Mouse (Mus musculus): ENCODE data around the gene Lrrc56.

Lrrc56 gene

DNA sequence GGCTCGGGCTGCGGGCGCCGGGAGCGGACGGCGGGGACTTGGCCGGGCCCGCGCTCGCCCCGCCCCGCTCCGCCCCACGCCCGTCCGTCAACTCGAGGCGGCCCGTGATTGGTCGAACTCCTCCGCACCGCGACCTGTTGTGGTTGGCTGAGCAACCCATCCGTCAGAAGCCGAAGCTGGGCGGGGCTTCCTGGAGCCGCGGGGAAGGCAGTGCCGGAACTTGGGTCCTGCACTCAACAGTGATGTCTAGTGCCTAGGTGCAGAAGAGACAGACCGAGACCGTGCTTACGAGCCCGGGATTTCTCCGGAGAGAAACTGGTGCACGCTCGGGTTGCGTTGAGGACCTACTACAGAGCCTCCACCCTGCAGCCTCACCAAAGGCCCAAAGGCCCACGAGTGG lies at the start of gene Lrrc56, which contains the start of gene Hras:
Lrrc56 (plus strand) TSS at position 210 of the 400 bp plus-strand sequence.
Hras (minus strand) TSS at position 58 of the 400 bp plus-strand sequence.
- DNase-seq (ENCODE audit: low read depth, low spot score) = peak; percentile 94

DNA sequence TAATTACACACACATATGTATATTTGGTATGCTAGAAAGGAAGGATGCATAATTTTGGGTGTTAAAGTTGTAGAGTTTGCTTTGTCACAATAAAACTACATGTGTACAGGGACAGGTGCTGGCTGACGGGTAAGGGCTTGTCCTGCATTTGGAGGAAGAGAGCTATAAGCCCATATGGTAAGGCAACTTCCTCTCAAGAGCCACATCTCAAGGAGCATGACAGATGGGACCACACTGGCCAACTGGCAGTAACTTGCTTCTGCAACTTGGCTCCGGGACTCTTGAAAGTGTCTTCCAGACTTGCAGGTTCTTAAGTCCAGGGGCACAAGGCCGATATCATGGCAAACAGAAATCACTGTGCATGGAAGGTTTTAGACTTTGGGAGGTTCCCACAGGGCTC lies 49.3 kb upstream of the Lrrc56 start:
- no peak for DNase-seq (ENCODE audit: low read depth, low spot score)

DNA sequence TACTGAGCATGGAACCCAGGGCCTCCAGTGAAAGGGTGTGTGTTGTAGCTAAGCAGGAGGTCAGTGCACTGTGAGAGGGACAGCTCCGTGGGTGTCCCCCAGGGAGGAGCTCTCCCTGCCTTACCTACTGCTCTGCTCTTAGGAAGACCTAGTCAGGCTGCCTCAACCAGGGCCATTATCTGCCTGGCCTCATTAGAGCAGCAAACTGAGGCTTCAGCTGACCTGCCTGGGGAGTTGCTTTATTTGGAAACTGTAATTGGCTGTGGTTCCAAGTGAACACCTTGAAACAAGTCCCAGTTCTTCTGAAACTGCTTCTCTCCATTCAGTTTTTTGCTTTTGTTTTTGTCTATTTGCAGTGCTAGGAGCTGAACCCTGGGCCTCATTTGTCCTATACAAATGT lies 48.6 kb upstream of the Lrrc56 start:
- no peak for DNase-seq (ENCODE audit: low read depth, low spot score)

DNA sequence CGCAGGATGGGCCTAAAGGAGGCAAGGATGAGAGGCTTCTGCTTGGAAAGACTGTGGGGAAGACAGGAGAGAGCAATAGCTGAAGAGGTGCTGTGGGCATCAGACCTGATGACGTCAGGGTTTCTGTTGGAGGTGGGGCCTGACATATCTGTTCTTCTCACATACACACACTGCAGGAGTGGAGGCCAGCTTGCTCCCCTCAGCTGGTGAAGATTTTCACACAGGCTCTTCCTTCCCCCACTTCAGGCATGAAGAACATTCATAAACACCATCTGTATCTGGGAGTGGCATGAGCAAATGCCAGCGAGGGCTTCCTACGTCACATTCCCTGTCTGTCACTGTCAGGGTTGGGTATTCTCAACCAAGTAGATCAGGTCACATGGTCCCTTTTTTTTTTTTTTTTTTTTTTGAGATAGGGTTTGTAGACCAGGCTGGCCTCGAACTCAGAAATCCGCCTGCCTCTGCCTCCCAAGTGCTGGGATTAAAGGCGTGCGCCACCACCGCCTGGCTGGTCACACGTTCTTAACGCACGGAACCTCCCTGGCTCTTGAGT lies 47.8 kb upstream of the Lrrc56 start:
- no peak for DNase-seq (ENCODE audit: low read depth, low spot score)

DNA sequence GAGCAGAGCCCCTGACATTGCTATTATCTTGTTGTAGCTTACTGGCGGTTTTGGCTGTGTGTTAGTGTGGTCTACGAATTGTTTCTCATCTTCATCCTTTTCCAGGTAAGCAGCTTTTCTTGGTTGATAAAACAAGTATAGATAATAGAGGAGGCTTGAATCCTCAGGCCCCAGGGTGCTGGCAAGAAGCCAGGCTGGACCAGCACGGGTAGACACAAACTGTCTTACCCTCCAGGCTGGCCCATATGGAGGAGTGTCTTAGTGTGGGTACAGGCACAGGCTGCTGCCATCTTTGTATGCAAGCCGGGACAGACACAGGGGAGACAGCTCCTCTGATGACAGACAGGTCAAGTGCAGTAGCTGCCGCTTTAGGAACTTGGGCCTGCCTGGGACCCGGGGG lies 46.9 kb upstream of the Lrrc56 start:
- DNase-seq (ENCODE audit: low read depth, low spot score) = no peak

DNA sequence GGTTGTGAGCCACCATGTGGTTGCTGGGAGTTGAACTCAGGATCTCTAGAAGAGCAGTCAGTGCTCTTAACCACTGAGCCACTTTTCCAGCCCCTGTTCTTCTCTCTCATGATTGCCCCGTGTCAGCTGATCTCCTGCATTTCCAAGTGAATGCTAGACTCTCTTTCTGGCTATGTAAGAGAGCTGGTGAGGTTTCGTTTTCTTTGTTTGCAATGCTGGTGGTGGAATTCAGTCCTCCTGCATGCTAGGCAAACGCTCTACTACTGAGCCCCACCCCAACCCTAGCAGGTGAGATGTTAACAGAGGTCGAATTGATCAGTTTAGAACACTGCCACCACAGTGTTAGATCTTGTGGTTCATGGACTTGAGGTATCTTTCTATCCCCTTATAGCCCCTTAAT lies 45.3 kb upstream of the Lrrc56 start:
- no peak for DNase-seq (ENCODE audit: low read depth, low spot score)

DNA sequence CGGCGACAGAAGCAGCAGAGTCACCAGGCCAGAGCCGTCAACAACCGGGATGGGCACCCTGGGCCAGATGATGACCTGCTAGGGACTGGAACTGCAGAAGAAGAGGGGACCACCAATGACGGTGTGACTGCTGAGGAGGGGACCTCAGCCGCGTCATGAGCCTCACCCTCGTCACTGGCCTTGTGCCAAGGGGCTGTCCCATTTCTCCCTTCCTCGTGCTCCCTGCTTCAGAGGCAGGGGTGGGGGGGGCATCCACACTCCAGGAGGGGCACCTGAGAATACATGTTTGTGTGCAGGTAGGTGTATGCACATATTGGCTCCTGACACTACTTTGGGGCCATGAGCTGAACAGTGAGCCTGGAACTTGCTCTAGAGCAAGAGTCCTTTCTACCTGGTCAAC lies 38.6 kb upstream of the Lrrc56 start:
- no peak for DNase-seq (ENCODE audit: low read depth, low spot score)

DNA sequence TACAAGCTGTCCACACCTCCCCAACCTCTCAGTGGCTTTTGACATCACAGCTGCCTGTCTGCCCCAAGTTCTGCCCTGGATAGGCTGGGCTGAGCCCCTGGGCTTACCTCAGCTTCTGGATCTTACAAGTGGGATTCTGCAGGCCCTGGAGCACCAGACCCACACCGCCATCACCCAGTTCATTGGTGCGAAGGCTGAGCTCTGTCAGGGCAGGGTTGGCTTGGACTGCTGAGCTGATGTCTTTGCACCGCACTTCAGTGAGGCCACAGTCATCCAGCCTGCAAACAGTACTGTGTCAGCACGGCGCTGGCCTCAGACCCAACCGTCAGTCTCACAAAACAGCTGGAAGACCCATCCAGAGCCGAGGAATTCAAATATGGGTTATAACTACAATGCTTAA lies 29.6 kb upstream of the Lrrc56 start:
- no peak for DNase-seq (ENCODE audit: low read depth, low spot score)

DNA sequence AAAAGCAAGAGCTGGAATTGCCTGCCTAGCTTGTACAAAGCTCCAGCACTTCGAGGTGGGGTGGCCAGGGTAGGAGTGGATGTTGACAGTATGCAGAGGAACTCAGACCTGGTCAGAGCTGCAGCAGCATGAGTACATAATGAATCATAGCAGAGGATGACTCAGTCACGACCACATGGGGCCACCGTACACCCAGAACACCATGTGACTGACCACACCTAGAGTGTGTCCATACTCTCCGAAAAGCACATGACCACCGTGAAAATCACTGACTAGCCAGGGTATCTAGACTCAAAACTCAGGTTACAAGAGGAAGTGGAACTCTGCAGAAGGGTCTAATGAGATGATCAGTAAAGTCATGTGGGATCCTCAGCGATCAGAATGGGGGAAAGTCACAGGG lies 29.1 kb upstream of the Lrrc56 start:
- DNase-seq (ENCODE audit: low read depth, low spot score) = peak; percentile 95

DNA sequence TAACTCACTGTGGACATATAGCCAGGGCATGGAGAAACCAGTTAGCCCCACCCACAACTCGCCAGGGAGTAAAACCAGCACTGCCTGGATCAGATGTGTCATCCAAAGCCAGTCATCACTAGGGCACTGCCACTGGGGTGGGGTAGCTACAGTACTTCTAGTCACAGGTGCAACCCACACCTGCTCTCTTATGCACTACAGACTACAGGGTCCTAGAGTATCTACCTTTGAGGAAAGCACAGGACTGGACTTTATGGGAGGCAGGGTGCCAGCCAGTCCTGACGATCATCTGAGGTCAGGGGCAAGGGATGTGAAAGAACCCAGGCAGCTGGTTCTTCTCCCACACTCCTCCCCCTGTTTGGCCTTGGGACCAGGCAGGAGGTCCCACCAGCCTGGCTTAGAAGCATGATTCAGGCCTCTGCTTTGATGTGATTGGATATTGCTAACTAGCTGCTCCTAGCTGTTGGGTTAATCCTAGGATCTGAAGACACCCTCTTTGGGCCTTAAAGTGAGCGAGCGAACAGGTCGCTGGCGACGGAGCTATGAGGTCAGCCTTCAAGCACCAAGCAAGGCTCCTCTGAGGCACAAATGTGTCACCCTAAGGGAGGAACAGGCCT lies 25.9 kb upstream of the Lrrc56 start:
- DNase-seq (ENCODE audit: low read depth, low spot score) = peak; percentile 85

DNA sequence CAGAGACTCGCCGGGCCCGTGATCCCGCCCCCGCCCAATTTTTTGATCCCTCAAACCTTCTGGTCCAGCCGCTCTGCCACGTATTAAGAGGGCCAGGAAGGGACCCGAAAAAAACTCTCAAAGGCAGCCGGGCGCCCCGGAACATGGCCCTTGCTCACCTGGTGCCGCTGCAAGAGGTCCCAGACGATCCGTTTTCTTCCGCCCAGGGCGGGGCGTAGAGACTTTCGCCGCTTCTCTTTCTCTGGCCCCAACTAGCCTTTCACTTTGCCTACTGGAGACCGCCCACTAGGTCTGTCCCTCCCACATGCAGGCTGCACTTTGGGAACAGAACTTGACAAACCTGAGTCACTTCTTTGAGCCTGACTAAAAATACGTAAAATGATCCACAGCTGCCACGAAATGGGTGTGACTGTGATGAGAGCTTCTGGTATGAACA lies 25.4 kb upstream of the Lrrc56 start:
- peak; percentile 95 for DNase-seq (ENCODE audit: low read depth, low spot score)

DNA sequence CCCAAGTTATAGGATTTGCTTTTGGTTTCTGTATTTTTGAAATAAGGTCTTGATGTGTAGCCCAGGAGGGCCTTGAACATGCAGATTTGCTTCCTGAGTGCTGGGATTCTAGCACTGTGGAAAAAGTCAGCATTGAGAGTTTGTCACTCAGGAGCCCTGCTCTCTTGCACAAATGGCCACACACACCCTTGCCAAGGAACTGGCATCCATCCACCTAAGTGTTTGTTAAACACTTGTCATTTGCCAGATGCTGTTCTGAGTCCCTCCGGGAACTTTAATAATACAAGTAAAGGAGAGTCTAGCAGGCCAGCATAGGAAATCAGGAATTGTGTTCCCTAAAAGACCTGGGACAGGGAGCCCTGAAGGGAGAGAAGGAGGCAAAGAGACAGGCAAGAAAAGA lies 24.7 kb upstream of the Lrrc56 start:
- DNase-seq (ENCODE audit: low read depth, low spot score) = peak; percentile 28

DNA sequence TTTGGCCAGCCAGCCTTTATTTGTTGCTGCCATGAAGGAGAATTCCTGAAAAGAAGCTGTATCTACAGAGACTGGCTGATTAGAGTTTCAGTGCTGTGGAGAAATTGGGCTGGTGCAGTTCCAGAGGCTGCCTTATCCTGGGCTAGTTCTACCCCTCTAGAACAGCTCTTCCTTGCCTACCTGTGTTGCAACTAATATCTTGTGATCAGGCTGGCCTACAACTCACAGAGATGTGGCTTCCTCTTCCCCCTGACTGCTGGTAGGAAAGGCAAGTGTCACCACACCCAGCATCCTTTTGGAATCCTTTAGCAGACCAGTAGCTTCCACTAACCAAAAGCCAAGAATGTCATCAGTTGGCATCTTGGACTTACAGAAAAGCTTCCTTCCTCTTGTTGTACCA lies 24.1 kb upstream of the Lrrc56 start:
- DNase-seq (ENCODE audit: low read depth, low spot score) = no peak

DNA sequence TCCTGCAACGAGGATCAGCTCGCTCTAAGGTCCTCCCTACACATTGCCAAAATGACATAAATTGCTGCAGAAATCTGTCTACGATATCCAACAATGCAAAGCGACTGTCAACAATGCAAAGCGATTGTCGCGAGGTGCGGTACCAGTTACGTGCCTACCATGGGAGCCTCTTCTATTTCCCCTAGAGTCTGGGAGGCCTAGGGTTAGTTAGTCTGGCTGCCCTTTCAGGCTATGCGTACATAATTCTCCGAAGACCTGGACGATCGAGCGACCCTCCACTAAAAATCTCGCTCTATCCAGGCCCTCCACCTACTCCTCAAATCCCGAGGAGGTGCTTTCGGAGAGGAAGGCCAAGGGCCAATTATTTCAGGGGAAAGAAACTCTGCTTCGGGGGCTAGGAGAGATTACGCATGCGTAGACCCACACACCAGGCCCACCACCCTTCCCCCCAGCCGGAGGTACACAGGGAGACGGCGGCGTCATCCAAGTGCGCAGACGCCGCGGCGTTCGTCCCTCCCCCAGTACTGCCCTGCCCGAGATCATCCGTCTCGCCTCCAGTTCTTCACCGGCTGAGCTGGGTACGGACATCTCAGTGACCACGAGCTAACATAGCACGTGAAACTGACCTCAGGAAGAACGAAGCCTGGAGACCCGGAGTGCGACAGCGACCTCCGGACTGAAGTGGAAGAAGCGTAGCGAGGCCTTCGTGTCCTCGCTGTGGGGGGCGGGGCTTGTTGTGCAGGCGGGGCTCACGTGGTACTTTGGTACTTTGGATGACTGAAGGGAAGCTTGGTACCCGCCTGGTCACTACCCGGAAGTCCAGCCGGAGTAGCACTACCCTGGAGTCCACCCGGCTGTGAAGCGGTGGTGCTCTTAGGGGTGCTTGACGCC lies 21.6 kb upstream of the Lrrc56 start, which contains the start of gene Rnh1:
Rnh1 (minus strand) TSS at position 742 of the 891 bp plus-strand sequence.
- DNase-seq (ENCODE audit: low read depth, low spot score) = peak; percentile 90

DNA sequence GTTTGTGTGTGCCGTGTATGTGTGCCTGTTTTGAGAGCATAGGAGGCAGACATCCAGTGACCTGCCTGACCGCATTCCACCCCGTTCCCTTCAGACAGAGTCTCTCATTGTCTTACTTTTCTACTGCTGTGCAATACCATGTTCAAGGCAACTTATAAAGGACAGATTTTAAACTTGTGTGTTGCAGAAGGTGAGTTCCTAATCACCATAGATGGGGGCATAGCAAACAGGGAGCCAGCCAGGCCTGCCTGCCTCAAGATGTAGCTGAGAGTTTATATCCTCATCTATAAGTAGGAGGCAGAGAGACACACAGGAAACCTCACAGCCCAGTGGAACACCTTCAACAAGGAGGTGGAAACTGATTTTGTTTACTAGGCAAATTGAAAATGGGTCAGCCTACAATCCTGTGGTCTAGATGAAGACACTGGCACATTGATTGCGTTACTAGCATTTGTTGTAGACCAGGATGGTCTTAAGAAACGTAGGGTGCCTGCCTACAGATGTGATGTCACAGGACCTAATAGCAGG lies 20.6 kb upstream of the Lrrc56 start:
- DNase-seq (ENCODE audit: low read depth, low spot score) = no peak

DNA sequence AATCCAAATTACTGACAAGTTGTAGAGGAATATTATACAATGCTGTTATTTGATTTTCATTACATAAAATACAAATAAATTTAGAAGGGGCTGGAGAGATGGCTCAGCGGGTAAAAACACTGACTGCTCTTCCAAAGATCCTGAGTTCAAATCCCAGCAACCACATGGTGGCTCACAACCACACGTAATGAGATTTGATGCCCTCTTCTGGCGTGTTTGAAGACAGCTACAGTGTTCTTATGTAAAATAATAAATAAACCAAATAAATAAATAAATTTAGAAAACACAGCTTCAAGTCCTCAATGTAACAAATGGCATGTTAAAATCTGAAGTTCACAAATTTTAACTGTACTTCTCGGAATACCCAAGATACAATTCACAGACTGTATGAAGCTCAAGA lies 18.9 kb upstream of the Lrrc56 start:
- peak; percentile 10 for DNase-seq (ENCODE audit: low read depth, low spot score)

DNA sequence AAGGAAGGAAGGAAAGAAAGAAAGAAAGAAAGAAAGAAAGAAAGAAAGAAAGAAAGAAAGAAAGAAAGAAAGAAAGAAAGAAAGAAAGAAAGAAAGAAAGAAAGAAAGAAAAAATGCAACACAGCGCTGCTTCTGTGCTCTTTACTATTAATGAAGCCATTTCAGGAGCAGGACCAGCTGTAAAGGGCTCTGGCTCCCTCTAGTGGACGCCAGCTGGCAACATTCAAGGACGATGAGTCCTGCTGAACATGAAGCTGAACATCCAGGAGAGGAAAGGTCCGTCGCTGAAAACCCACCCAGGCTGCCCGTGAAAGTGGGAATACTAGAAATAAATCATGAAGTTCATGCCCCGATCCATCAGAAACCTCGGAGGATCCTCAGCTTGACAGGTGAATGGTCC lies 17.8 kb upstream of the Lrrc56 start:
- peak; percentile 93 for DNase-seq (ENCODE audit: low read depth, low spot score)

DNA sequence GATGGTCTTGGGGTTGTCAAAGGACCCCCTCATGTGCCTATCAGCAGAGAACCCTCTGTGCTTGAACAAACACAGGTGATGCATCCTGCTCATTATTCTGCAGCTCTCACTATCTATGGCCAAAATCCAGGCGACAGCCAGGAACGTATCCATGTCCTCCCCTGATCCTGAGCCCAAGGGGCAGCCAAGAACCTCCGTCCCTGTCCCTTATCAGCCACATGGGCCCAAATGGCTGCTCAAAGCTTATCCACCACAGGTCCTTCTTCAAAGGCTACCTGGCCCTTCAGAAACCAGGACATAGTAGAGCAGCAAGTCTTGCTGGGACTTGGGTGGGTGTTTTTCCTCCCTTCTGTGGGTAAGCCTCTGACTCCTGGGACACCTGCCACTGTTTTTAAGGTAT lies 5.8 kb upstream of the Lrrc56 start:
- no peak for DNase-seq (ENCODE audit: low read depth, low spot score)

DNA sequence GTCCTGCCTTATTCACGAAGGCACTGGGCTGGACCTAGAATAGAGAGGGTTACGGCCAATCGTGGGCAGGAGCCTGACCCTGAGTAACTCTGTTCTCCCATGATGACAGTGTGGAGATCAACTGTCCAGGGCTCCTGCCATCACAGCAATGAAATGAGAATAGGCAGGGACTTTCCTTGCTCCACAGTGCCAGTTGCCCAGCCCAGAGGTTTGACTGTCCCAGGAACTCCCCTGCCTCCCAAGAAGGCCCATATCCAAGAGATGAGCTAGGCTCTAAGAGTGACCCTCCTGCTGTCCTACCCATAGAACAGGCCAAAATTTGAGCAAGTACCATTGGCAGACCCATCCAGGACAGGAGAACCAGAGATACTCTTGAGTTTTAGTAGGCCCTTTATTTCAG lies 5.2 kb upstream of the Lrrc56 start:
- no peak for DNase-seq (ENCODE audit: low read depth, low spot score)

DNA sequence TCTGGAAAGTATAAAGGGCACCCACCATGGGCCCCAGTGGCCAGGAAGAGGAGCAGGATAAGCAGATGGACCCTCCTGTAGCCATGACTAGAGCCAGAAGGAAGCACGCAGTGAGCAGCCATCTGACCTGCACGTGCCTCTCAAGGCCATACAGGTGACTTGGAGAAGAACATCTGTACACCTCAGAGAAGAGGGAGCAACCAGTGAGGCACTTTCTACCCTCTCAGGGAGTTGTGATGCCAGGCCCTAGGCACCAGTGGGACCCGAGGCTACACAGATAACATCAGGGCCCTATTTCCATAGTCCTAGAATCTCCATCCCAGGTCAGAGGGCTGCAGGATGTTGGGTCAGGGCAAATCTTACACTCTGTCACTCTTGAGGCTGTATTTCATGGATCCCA lies 3.7 kb upstream of the Lrrc56 start:
- DNase-seq (ENCODE audit: low read depth, low spot score) = no peak

DNA sequence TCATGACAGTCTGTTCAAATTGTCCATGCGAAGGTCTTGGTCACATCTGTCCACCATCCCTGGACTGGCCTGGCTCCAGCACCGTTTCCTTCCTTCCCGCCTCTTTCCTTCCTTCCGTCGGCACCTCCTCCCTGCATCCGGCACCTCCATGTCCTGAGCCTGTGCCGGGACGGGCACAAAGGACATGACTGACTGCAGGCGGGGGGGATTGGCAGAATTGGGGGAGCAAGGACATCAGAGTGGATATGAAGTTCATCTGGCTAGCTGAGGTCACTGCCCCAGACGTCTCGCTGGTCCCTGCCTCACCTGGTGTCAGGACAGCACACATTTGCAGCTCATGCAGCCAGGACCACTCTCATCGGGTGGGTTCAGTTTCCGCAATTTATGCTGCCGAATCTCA lies 2.9 kb upstream of the Lrrc56 start:
- DNase-seq (ENCODE audit: low read depth, low spot score) = no peak
